Mouse (Mus musculus): ENCODE measurements at regions not wholly inside any gene's neighbourhood (a gene's known extent, or its start where the extent isn't known, plus 50 kb on each side); places are given as distances from the start of the nearest gene placed in this dataset.
A peak's percentile ranks its signal among the peaks of the same experiment; 100 is the strongest.

DNA sequence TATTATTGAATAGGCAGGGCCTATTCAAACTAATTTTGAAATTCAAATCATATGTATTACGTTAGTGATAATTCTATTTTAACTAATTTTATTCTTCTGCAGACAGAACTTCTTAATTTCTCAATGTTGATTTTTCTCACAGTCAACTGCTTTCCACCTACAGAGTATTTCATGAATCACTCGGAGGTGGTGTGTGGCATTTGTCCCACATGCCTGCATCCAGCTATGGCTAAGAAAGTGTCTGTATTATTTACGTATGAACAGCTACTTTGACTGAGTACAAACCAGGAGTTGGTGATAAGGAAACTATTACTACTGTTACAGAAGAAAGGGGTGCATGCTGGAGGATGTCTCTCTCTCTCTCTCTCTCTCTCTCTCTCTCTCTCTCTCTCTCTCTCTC is 619.5 kb upstream of the Tle4 start:
- Histone ChIP-seq H3K9ac (no peak overlapping the region), H3K9me3 (ENCODE audit: low read length) (no peaks in the 10 kb centered on the region), H3K36me3 (ENCODE audit: insufficient read depth) (no peaks in the 10 kb centered on the region), H3K4me3 (ENCODE audit: low read depth, low read length) (no peak overlapping the region), H3K27ac (ENCODE audit: low read depth, low read length) (no peak overlapping the region), H3K27me3 (ENCODE audit: insufficient read depth, low read length) (no peaks in the 10 kb centered on the region; the same call in 1 of the 2 replicates), H3K4me2 (ENCODE audit: low read depth) (no peak overlapping the region), H3K4me1 (ENCODE audit: insufficient read depth) (no peaks in the 10 kb centered on the region)
- DNase-seq (no peak), ATAC-seq (no peak)
- TF ChIP-seq CTCF (IDR thresholded peaks at IDR 0.05; ENCODE audit: low read depth): no peak
- 80% methylated on average over 3 of the region's 3 CpGs for WGBS

DNA sequence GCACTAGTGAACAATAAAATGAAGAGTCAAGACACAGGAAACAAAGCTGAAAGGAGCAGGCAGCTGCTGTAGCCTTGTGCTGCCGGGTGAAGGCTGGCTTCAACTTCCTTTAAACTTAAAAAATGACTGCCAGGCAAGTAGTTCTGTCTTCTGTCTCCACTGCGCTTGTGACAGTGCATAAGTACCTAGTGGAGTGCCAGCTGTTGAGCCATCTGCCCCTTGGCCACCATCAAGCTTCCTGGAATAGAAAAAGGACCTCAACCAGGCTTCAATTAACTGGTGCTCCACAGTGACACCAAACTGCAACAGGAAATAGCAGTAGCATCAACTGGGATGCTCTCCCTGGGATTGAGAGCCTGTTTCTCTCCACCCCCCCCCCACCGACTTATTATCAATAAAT is 616.8 kb upstream of the Tle4 start:
- H3K4me1 ChIP-seq (ENCODE audit: insufficient read depth): no peaks in the 10 kb centered on the region
- ATAC-seq (peak; percentile 16; the same call in 1 of the 2 replicates), DNase-seq (no peak)
- 62% methylated on average over 3 of the region's 3 CpGs for WGBS
- no peak overlapping the region for H3K9ac ChIP-seq
- H3K9me3 ChIP-seq (ENCODE audit: low read length): no peaks in the 10 kb centered on the region
- H3K27ac ChIP-seq (ENCODE audit: low read depth, low read length): no peak overlapping the region
- no peak overlapping the region for H3K4me3 ChIP-seq (ENCODE audit: low read depth, low read length)
- no peaks in the 10 kb centered on the region for H3K36me3 ChIP-seq (ENCODE audit: insufficient read depth)
- no peak for TF ChIP-seq CTCF (IDR thresholded peaks at IDR 0.05; ENCODE audit: low read depth)
- H3K4me2 ChIP-seq (ENCODE audit: low read depth): no peak overlapping the region
- no peaks in the 10 kb centered on the region for H3K27me3 ChIP-seq (ENCODE audit: insufficient read depth, low read length)

DNA sequence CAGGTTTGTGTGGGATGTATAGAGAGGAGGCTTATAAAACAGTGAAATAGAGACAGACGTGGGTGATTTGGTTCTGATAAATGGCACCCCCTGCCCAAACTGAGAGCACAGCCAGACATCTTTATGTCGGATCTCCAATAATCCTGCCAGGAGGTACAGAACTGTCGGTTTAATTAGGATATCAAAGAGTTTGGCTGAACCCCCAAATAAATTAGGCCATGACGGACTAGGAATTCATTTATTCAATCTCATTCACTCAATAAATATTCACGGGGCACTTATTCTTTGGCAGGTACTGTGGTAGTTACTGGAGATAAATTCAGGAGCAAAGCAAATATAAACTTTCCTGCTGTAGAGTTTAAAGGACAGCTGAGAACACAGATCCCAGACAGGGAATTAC is 615.0 kb upstream of the Tle4 start:
- Histone ChIP-seq H3K4me2 (ENCODE audit: low read depth) (no peak overlapping the region), H3K9me3 (ENCODE audit: low read length) (no peaks in the 10 kb centered on the region), H3K4me3 (ENCODE audit: low read depth, low read length) (no peak overlapping the region), H3K4me1 (ENCODE audit: insufficient read depth) (no peaks in the 10 kb centered on the region), H3K36me3 (ENCODE audit: insufficient read depth) (no peaks in the 10 kb centered on the region), H3K27ac (ENCODE audit: low read depth, low read length) (no peak overlapping the region), H3K9ac (no peak overlapping the region), H3K27me3 (ENCODE audit: insufficient read depth, low read length) (no peaks in the 10 kb centered on the region)
- 24% methylated on average over 5 of the region's 5 CpGs for WGBS
- TF ChIP-seq CTCF (IDR thresholded peaks at IDR 0.05; ENCODE audit: low read depth): no peak
- no peak for DNase-seq
- no peak for ATAC-seq

GRCm38 (mm10) chr19:15203039-15203438 is 605.2 kb upstream of the Tle4 start:
- Histone ChIP-seq H3K27ac (ENCODE audit: low read depth, low read length) (no peak overlapping the region), H3K4me1 (ENCODE audit: insufficient read depth) (no peaks in the 10 kb centered on the region), H3K4me3 (ENCODE audit: low read depth, low read length) (no peak overlapping the region), H3K9me3 (ENCODE audit: low read length) (no peaks in the 10 kb centered on the region), H3K27me3 (ENCODE audit: insufficient read depth, low read length) (no peaks in the 10 kb centered on the region), H3K9ac (no peak overlapping the region), H3K36me3 (ENCODE audit: insufficient read depth) (no peaks in the 10 kb centered on the region), H3K4me2 (ENCODE audit: low read depth) (no peak overlapping the region)
- WGBS: 93% methylated on average over 1 of the region's 1 CpGs
- no peak for TF ChIP-seq CTCF (IDR thresholded peaks at IDR 0.05; ENCODE audit: low read depth)
- no peak for ATAC-seq
- no peak for DNase-seq

GRCm38 (mm10) chr19:15201262-15201661 is 603.4 kb upstream of the Tle4 start:
- Histone ChIP-seq H3K27me3 (ENCODE audit: insufficient read depth, low read length) (no peaks in the 10 kb centered on the region), H3K36me3 (ENCODE audit: insufficient read depth) (no peaks in the 10 kb centered on the region), H3K27ac (ENCODE audit: low read depth, low read length) (no peak overlapping the region), H3K4me1 (ENCODE audit: insufficient read depth) (no peaks in the 10 kb centered on the region), H3K4me3 (ENCODE audit: low read depth, low read length) (no peak overlapping the region), H3K9ac (no peak overlapping the region), H3K9me3 (ENCODE audit: low read length) (no peaks in the 10 kb centered on the region), H3K4me2 (ENCODE audit: low read depth) (no peak overlapping the region)
- DNase-seq: peak; percentile 31
- WGBS: 10% methylated on average over 3 of the region's 3 CpGs
- no peak for TF ChIP-seq CTCF (IDR thresholded peaks at IDR 0.05; ENCODE audit: low read depth)
- ATAC-seq: no peak

GRCm38 (mm10) chr19:15200792-15201191 is 602.9 kb upstream of the Tle4 start:
- ATAC-seq (no peak), DNase-seq (no peak)
- no peak overlapping the region for H3K4me3 ChIP-seq (ENCODE audit: low read depth, low read length)
- H3K36me3 ChIP-seq (ENCODE audit: insufficient read depth): no peaks in the 10 kb centered on the region
- no peak for TF ChIP-seq CTCF (IDR thresholded peaks at IDR 0.05; ENCODE audit: low read depth)
- H3K4me2 ChIP-seq (ENCODE audit: low read depth): no peak overlapping the region
- H3K9ac ChIP-seq: no peak overlapping the region
- no peak overlapping the region for H3K27ac ChIP-seq (ENCODE audit: low read depth, low read length)
- WGBS: 54% methylated on average over 4 of the region's 4 CpGs
- H3K27me3 ChIP-seq (ENCODE audit: insufficient read depth, low read length): no peaks in the 10 kb centered on the region
- no peaks in the 10 kb centered on the region for H3K9me3 ChIP-seq (ENCODE audit: low read length)
- no peaks in the 10 kb centered on the region for H3K4me1 ChIP-seq (ENCODE audit: insufficient read depth)

GRCm38 (mm10) chr19:15200361-15200760 is 602.5 kb upstream of the Tle4 start:
- TF ChIP-seq CTCF (IDR thresholded peaks at IDR 0.05; ENCODE audit: low read depth): no peak
- Histone ChIP-seq H3K36me3 (ENCODE audit: insufficient read depth) (no peaks in the 10 kb centered on the region), H3K4me3 (ENCODE audit: low read depth, low read length) (no peak overlapping the region), H3K9me3 (ENCODE audit: low read length) (no peaks in the 10 kb centered on the region), H3K9ac (no peak overlapping the region), H3K27ac (ENCODE audit: low read depth, low read length) (no peak overlapping the region), H3K4me2 (ENCODE audit: low read depth) (no peak overlapping the region), H3K4me1 (ENCODE audit: insufficient read depth) (no peaks in the 10 kb centered on the region), H3K27me3 (ENCODE audit: insufficient read depth, low read length) (no peaks in the 10 kb centered on the region)
- peak; percentile 18; the same call in 1 of the 2 replicates for ATAC-seq
- WGBS: 21% methylated on average over 2 of the region's 2 CpGs
- no peak for DNase-seq

DNA sequence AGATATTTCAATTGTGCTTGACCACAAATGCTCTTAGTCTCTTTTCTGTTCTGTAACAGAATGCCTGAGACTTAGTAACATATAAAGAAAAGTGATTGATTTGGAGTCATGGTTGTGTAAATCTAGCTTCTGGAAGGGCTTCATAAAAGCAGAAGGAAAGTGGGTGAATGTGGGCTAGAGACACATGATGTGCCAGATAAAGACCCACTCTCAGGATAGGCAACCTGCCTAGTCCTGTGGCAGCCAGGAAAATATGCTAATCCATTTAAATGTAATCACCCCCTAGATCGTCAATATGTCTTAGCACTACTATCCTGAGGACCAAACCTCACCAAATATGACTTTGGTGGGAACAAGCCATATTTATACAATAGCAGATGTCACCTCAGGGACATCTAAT is 601.8 kb upstream of the Tle4 start:
- Histone ChIP-seq H3K9ac (no peak overlapping the region), H3K36me3 (ENCODE audit: insufficient read depth) (no peaks in the 10 kb centered on the region), H3K4me2 (ENCODE audit: low read depth) (no peak overlapping the region), H3K27ac (ENCODE audit: low read depth, low read length) (no peak overlapping the region), H3K9me3 (ENCODE audit: low read length) (no peaks in the 10 kb centered on the region), H3K27me3 (ENCODE audit: insufficient read depth, low read length) (no peaks in the 10 kb centered on the region), H3K4me1 (ENCODE audit: insufficient read depth) (no peaks in the 10 kb centered on the region), H3K4me3 (ENCODE audit: low read depth, low read length) (no peak overlapping the region)
- WGBS: 46% methylated on average over 1 of the region's 1 CpGs
- no peak for ATAC-seq
- no peak for DNase-seq
- TF ChIP-seq CTCF (IDR thresholded peaks at IDR 0.05; ENCODE audit: low read depth): no peak
